Mouse (Mus musculus) regulatory T cell (primary cell): ENCODE measurements around the gene Ncdn.

Source experiments
- in situ Hi-C: fragments of 300-600 bp; cut with MboI, MseI; formaldehyde crosslinking; loops from one replicate; pipeline ENCODE4 v1.15.1; 2025; ENCODE audit warnings: high pct_unique_total_duplicates

The Ncdn gene

GRCm38 (mm10) chr4:126753268-126754230 lies at the start of gene Ncdn, which contains the start of gene AU040320:
Gene Ncdn, minus strand, starts transcription at chr4:126753438.
Gene AU040320, plus strand, starts transcription at chr4:126753544.
- in situ Hi-C loops = loop anchor here (10.0 kb wide), 1 partner anchor 699 kb away; the partner anchor contains the start of gene Oscp1

DNA sequence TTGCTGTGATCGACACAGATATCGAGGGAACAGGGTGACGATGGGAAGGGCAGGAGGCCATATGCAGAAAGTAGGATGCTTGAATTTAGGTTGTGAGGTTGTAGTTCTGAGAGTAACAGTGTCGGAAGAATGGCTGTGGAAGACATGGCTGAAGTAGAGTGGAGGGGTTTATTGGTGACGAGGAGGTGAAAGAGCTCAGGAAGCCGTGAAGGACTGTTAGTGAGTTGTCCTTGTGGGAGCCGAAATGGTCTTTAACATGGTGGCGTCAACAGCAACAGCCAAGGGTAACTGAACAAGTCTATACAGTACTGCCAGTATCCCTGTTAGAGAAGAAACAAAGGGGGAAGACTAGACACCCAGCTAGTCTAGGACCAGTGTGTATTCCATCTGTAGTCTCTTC lies 48.9 kb upstream of the Ncdn start:
- in situ Hi-C loops = no loop called here

- in situ Hi-C loops = no loop called here
Observed at GRCm38 (mm10) chr4:126792341-126793102, 39.3 kb upstream of the Ncdn start.

DNA sequence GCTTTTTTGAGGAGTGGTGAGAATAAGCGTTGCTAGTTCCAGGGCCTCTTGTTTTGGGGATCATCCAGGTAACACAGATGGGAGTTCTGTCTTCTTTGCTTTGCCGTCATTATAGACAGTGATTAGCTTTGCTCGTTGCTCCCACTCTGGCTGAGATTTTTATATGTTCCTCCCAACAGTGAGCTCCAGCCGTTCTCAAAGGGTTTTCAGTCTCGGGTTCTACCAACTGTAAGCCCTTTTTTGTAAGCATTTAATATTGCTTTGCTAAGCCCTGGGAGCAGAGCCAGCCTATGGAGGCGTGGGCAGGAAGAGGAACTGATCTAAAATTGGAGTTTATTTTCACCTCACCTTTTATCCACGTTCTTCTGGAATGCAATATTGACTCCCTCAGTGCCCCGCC lies 29.8 kb upstream of the Ncdn start:
- in situ Hi-C loops = no loop called here

- in situ Hi-C loops = no loop called here
Observed at GRCm38 (mm10) chr4:126782512-126782911, 29.3 kb upstream of the Ncdn start.

- in situ Hi-C loops = no loop called here
Observed at GRCm38 (mm10) chr4:126781871-126782270, 28.6 kb upstream of the Ncdn start.

GRCm38 (mm10) chr4:126779826-126780775 lies 26.9 kb upstream of the Ncdn start:
- in situ Hi-C loops = no loop called here

DNA sequence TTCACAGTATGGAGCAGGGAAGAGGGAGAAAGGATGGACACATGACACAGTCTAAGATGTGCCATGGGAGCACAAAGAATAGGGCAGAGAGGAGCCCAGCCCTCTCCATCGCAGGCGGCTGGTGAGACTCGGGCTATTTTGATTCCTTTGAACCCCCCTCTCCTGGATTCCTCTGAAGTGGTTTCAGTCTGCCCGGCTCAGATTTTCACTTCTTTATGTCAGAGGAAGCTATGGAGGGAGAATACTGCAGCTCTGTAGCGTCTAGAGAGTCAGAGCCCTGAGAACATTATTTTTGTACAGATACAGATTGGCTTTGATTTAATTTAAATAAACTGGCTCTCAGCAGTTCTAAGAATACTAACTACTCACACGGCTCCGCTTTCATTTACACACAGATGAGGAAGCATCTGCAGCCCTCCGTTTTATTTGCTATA lies 25.9 kb upstream of the Ncdn start:
- in situ Hi-C loops = no loop called here

DNA sequence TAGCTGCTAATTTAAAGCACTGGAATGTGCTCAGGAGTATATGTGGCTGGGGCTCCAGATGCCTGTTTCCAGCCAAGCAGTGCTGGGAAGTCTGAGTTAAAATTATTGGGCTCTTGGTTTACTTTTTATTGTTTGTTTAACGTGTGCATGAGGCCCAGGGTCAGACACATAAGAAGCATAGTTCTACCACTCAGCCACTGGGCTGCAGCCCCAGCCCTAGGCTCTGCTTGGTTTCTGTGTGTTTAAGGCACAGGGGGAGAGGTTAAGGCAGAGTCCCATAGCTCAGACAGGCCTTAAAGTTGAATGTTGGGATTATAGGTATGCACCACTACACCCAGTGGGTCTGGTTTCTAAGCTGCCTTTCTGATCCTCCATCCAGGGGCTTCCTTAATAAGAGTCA lies 21.9 kb upstream of the Ncdn start:
- in situ Hi-C loops = no loop called here

DNA sequence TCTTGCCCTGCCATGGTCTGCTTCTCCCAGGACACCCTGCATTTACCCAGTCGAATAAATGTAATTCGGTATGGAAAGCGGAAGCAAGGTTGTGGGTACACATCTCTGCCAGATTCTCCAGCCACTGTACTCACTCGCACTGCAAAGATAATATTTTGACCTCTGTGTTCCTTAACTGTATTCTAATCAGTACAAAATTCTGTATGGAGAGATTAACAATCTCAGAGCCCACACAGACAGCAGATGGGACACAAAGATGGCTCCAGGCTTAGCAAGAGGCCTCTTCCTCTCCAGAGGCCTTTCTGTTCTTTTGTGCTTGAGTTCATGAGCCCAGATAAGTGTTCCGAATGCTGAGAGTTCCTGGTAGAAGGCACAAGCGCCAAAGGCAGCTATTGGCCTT lies 20.6 kb upstream of the Ncdn start:
- in situ Hi-C loops = no loop called here

GRCm38 (mm10) chr4:126770831-126771230 lies 17.6 kb upstream of the Ncdn start:
- in situ Hi-C loops = no loop called here

DNA sequence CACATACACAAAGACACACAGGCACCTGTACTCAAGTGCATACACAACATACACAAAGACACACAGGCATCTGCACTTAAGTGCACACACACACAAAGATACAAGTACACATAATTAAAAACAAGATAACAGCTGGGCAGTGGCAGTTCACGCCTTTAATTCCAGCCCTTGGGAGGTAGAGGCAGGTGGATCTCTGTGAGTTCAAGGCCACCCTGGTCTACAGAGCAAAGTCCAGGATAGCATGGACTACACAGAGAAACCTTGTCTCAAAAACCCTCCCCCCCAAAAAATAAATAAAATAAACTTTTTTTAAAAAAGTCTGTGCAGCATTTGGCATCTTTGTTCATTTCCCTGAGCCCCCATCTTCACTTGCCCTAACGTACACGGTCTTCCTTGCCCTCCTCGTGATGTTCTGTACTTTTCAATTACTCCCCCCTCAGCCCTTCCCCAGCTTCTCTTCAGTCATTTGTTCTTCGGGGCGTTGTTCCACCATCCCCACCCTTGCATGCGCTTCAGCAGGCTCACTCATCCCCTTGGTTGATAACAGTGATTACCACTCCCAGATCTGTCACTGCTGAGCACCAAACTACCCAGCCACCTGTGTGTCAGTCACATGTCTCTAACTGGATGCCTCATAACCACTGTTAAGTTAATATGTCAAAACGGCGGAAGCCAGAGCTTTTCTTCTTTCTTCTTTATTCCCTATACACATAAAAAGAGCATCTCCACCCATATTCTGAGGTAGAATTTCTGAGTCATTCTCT lies 16.7 kb upstream of the Ncdn start:
- in situ Hi-C loops = no loop called here

- in situ Hi-C loops = no loop called here
Observed at GRCm38 (mm10) chr4:126763483-126763882, 10.2 kb upstream of the Ncdn start.

GRCm38 (mm10) chr4:126762586-126763359 lies 9.5 kb upstream of the Ncdn start:
- in situ Hi-C loops = no loop called here

DNA sequence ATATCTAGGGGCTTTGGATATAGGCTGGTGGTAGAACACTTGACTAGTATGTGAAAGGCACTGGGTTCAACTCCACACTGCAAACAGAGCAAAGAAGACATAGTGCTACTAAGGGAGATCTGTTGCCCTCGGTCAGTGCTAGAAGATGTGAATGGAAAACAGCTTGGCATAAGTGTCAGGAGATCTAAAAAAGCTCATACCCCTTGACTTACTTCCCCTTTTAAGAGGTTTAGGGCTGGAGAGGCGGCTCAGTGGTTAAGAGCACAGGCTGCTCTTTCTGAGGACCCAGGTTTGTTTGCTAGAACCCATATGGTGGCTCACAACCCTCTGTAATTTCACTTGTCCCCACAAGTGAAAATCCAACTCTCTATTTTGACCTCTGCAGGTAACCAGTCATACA lies 6.2 kb upstream of the Ncdn start:
- in situ Hi-C loops = loop anchor here (10.0 kb wide), 1 partner anchor 705 kb away; the partner anchor contains the start of gene Oscp1

GRCm38 (mm10) chr4:126758299-126758698 lies 5.1 kb upstream of the Ncdn start:
- in situ Hi-C loops = loop anchor here (10.0 kb wide), 1 partner anchor 703 kb away; the partner anchor contains the start of gene Oscp1

DNA sequence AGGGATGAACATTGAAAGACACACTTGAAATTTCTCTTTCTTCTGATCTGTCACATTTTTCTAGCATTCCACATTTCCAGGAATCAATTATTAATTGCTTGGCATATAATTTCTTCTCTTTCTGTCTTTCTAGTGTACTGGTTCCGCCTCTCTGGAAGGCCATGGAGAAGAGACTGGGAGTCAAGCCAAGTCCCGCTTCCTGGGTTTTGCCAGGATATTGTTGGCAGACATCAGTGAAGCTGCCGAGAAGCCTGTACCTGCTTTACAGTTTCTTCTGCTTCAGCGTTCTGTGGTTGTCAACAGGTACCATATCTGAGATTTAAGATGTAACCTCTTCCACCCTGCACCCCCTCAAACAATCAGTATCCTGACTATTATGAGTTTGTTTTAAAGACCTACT lies 3.5 kb upstream of the Ncdn start:
- in situ Hi-C loops = loop anchor here (10.0 kb wide), 1 partner anchor 702 kb away; the partner anchor contains the start of gene Oscp1

- in situ Hi-C loops = loop anchor here (10.0 kb wide), 1 partner anchor 700 kb away; the partner anchor contains the start of gene Oscp1
Observed at GRCm38 (mm10) chr4:126754736-126755374, 1.6 kb upstream of the Ncdn start.

- in situ Hi-C loops = loop anchor here (10.0 kb wide), 1 partner anchor 699 kb away; the partner anchor contains the start of gene Oscp1
Observed at GRCm38 (mm10) chr4:126754231-126754611, 983 bp upstream of the Ncdn start.
